Mouse (Mus musculus) layer of hippocampus, adult 8-10 months (tissue): ENCODE data around the gene Cd302. TPM values are rescaled to one million over a fixed set of nuclear protein-coding genes. Genes with fewer than 3 reads are reported as not detected.
A peak's percentile ranks its signal among the peaks of the same experiment; 100 is the strongest.

Experiments
- DNase-seq, 2 experiments: peaks; one replicate each; pipeline ENCODE4 v3.0.0; 2022; ENCODE audit warnings: low spot score in 2 of 2
- total RNA-seq, 4 experiments: library from RNA; stranded (reverse); gene quantifications; 2 replicates each; pipeline ENCODE4 v1.2.4; 2022

Gene Cd302
- 10 to 100 TPM; 13.8 to 21.4 (median 19.2) TPM for total RNA-seq

DNA sequence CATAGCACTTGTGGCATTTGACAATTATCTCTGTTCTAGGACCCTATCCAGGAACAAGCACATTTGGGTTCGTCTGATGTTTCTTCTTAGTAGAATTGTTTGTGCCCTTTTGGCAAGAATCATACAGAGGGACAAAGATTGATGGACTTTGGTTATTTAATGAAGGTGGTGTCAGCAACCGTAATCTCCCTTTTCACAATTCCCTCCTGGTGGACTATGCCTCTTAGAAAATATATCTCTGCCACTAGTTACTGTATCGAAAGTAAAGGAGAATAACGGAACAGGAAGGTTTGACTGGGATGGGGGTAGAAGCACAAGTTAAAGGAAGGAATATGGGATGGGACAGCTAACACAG, at the start of gene Cd302:
Gene Cd302, minus strand, starts transcription at position 22 of the 355 bp plus-strand sequence.
- DNase-seq, result no peak

DNA sequence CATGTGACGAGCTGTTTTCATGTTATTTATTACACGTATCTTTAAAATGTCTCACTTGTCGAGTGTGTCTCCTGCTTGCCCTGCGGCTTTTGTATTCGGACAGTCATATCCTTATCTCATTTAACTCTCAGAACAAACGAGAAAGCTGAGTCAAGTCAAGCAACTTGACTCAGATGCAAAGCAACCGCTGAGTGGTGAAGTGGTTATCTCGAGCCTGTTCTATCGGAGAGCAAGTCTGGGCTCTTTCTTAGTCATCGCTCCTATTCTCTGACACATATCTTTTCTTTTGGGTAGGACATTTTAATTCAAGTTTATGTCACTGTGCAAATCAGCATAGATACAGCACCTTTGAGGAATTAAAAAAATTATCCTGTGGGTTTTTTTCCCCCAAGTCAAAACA, 44.4 kb upstream of the Cd302 start:
- no peak for DNase-seq

DNA sequence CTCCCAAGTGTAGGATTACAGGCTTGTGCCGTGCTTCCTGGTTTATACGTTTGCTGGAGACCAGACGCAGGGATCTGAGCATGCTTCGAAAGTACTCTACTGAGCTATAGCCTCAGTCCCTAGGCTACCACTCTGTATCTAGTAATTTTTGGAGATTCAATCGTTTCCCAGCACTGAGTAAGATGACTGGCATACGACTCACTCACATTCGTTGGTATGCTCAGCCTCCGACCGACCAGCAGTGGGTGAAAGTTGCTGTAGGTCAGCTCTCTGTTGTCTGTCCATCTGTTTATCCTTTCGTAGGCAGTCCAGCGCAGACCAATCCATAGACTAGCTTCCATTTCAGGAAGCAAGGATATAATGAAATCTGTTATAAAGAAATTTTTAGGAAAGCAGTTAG, 43.3 kb upstream of the Cd302 start:
- no peak for DNase-seq

DNA sequence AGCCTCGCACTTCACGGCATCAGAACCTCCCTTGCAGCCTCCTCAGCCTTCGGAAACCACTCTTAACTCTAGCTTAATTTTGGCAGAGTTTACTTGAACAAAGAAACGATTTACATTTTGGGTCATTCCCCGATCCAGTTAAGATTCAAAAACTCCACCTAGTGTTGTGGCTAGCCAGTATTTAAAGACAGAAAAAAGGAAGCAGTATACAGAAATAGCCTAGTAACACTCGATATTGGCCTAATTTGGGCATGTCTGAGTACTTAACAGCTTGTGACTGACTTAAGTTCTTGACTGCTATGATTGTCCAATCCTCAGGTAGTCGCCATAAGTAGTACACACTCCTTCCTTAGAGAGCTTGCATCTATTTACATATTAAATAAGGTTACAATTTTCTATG, 42.7 kb upstream of the Cd302 start:
- DNase-seq, result no peak

DNA sequence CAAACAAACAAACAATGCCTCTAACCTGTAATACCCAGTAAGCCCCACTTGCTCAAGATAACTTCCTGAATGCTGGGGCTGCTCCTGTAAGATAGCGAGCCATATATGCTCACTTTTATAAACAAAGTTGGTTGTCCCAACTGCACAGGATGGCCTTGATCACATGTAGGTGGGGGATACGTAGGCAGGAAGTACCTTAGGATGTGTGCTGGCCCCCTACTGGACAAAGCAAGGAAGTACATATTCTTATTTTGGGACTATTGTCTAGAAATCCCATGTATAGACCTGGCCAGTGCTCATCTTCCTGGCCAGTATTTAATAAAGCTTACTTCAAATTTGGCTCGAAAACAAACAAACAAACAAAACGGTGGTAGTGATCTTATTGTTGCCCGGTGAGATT, 39.1 kb upstream of the Cd302 start:
- no peak for DNase-seq

DNA sequence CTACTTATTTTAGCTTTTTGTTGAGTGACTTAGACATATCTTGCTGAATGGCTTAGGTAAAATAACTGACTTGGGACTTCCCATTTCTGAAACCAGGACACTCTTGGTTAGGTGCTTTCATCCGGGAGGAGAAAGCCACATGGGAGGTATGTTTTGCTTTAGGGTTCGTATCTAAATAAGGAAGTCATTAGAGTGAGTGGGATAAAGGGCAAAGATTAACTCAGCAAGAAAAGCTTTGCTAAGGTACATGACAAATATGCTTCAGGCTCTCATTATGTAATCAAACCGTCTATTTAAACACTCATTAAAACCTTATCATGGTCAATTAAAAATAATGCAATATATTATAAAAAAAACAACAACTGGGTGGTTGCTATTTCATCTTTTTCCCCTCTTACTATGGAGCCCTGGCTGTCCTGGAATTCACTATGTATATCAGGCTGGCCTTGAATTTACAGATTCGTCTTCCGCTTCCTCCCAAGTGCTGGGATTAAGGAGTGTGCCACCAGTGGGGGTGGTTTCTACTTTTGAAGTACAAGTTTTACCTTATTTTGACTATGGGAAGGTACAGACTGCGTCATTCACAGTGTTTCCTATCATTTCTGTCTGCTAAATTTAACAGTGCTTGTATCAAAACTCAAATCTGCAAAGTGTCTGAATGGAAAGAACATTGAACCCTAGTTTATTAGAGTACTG, 37.9 kb upstream of the Cd302 start:
- no peak for DNase-seq

DNA sequence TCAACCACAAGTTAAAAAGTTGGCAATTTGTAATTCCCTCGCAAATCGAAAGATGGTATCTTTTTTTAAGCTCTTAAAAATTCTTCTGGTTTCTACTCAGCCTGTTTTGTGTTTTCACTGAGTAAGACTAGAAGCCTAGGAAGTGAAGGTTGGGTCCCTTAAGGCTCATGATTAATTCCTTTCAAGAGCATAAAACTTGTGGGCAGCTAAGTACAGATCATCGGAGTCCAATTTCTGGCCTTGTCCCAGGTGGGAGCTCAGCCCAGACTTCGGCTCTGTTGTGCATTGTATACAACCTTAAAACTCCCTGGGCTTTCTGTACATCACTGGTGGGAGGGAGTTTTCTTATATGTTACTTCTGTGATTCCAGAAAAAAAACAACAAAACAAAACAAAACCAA, 19.5 kb upstream of the Cd302 start:
- DNase-seq, result no peak

DNA sequence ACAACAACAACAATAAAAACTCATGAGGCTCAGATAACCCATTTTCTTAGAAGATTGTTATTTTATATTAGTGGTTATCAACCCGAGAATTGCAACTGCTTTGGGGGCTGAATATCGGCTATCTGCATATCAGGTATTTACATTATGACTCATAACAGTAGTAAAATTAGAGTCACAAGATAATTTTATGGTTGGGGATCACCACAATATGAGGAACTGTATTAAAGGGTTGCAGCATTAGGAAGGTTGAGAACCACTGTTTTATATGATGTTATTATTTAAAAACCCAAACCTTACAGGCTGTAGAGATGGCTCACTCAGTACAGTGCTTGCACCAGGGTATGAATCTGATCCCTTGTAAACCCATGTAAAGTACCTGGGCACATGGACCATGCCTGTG, 15.0 kb upstream of the Cd302 start:
- DNase-seq, result no peak

DNA sequence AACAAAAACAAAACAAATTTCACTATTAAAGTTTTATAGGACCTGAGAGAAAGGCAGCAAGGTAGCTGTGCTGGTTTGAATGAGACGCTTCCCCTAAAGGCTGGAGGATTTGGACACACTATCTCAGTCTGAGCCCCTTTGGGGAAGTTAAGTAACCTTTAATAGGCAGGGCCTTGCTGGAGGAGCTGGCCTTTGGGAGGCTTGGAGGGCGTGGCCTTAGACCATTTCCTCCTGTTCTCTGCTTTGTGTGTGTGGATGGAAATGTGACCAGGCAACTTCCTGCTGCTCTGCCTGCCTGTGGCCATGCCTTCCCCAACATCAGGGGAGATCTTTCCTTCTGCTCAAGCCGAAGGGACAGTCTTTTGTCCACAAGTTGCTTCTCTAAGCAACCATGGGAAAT, 14.0 kb upstream of the Cd302 start:
- no peak for DNase-seq

DNA sequence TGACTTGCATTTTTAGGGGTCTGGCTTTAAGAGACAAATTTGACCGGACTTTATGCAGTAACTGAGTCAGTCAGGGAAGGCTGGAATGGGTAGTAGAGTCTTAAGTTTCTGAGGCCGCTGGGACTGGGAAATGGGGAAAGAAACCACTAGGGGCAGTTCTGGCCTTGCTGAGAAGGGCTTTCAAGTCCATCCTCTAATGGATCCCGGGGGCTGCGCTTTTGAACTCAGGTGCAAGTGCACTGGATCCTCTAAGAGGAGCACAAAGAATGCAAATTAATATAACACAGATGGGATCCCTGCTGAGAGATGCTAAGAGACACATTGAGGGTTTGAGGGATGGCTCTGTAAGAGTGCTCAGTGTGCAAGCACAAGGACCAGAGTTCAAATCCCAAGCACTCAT, 7.1 kb upstream of the Cd302 start:
- DNase-seq, result no peak

DNA sequence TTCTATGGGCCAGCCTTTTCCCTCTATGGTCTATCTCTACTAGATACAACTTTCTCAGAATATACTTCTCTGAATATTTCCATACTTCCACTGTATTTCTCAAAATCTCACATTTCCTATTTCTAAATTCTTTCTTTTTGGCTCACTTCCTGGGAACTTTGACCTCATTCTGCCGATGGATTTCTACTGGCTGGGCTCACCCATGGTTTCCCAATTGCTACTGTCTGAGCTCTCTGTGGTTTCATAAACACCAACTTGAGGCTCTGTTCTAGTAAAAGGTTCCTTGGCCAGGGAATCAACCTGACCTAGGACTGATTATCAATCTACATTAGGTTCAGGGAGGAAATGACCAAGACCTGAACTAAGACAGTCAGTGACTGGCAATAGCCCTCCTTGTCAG, 5.2 kb upstream of the Cd302 start:
- DNase-seq, result no peak

DNA sequence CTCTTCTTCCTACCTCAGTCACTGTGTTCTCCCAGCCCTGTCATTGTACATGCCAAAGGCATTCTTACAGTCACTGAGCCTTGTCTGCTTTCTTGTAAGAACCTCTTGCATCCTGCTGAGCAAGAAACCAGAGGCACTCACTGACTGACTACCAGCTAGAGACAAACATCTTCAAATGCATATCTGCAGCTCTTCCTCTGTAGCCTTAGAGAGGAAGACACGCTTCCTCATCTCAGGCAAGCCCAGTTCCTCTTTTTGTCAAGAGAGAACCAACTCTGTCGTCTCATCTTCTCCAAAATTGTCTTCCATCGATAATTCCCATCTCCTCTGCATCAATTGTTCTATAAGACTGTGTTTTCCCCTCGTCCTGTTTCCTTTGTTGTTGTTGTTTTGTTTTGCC, 4.3 kb upstream of the Cd302 start:
- no peak for DNase-seq

DNA sequence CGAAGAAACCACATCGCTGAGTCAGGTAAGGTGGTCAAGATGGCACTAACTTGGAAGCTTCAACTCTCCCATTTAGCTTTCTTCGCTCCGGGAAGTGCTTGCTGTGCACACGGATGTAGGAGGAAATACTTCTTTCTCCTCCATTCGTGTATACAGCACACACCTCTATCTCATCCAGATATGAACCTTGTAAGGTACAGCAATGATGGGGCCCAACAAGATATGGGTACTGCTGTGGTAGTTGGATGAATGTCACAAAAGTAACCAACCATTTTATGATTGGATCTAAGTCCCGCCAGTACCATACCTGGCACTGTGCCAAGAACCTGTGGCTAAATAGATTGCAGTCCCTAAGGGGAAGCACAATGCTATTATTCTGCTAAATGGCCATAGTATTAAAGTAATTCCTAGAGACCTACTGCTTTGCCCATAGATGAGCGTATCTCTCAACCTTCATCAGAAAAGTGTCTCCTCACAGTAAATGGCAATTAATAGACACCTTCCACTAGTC, 874 bp upstream of the Cd302 start:
- DNase-seq, result no peak

DNA sequence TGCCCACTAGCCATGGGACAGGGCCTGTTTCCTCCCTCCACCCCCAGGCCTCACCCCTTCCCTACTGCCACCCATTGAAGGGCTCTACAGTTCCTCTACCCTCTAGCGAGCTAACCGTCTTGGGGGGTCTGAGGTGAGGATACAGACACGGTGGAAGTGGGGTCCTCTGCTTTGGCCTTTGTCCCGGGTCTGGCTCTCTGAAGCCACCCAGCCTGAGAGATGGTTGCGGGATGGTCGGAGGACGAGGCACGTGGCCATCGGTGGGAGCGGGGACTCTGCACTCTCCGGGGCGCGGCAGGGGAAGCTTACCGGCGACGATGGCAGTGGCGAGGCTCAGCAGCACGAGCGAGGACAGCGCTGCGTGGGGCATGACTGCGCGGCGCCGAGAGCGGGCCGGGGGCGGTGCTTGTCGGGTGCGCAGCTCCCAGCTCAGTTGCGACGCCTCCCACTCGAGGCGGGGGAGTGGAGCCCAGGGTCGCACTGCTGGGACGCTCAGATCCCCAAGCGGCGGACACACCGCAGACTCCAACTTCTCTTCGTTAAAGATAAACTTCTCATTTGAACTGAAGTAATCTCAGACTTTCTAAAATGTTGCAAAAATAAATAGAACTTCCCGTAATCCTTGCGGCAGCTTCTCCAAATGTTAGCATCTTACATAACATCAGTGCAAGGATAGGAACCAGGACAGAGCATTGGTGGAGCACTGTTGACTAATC, 379 bp downstream of the Cd302 start:
- peak; percentile 29 to 61 for DNase-seq

DNA sequence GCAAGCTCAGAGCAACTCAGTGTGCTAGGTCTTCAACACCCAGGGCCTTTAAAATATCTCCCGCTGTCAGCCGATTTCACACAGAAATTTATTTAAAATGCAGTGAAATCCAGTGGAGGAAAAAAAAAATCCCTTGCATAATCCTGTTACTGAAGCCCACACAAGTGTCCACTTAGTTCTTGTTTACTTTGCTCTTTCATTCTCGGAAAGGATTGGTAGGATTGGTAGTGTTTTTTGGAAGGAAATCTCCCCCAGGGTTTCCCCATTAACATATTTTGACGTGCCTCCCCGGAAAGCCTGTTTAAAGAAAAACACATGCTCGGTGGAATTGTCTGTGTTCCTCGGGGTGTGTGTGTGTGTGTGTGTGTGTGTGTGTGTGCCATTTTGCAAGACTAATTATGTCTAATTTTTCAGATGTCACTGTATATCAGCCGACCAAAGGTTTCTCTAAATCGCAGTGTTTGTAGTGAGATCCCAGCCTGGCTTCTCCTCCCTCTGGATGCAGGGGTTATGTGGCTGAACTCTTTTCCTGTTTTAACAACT, 1.0 kb downstream of the Cd302 start:
- no peak for DNase-seq

DNA sequence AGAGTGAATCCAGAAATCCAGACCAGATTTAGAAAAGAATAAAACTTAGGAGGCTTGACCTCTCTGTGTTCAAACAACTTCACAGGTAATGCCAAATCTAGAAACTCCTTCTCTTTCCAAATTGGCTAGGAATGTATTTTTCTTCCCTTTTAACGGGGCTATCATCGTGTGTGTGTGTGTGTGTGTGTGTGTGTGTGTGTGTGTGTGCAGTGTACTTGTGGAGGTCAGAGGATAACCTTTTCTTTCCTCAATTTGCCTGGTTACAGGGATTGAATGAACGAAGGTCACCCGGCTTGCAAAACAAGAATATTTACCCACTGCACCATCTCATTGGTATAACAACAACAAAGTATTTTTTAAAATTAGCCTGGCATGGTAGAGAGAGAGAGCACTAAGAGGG, 1.7 kb downstream of the Cd302 start:
- no peak for DNase-seq

DNA sequence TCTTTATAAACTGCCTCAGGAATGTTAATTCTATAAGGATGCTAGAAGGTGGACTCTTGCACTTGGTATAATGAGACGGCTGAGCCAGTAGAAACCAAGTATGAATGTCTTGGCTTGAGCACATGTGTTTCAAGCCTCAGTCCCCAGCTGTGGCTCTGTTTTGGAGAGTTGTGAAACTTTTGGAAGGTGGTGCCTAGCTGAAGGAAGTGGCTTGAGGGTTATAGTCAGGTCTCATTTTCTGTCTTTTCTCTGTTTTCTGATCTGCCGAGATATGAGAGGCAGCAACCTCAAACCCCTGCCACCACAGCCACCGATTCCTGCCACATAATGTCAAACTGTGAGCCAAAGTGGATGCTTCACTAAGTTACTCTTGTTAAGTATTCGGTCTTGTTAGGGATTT, 5.7 kb downstream of the Cd302 start:
- no peak for DNase-seq

DNA sequence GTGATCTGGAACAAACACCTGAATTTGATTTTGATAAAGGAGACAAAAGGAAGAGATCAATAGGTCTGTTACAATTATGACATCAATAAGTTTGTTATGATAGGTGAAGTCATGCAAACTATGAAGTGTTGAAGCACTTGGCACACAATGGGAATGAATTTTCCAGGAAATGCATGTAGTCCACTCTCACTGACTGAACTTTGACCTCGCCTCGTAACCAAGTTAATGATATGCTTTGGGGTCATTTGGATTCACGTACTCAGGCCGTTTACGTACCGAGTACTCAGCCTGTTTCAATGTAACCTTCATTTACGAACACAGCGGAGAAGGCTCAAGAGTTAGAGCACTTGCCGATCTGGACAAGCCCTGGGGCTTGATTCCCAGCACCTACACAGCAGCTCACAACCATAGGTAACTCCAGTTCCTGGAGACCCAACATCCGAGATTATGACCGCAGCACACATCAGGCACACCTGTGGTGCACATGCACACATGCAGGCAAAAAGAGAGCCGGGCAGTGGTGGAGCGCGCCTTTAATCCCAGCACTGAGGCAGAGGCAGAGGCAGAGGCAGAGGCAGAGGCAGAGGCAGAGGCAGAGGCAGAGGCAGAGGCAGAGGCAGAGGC, 14.3 kb downstream of the Cd302 start:
- no peak for DNase-seq

DNA sequence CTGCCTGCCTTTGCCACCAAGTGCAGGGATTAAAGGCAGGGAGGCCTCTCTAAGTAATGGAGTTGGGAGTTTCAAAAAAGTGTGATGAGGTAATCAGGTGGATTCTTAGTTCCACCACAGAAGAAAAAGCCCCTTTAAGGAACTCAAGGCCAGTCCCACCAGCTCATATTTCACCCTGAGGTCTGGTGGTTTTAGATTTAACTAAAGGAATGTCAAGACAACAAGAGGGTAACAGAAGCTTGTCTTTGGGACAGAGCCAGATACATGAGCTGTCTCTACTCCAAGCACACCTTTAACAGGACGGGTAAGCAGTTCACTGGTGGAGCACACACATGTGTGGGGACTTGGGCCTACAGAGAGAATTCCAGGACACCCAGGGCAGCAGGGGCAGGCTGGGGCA, 16.7 kb downstream of the Cd302 start:
- DNase-seq, result no peak

DNA sequence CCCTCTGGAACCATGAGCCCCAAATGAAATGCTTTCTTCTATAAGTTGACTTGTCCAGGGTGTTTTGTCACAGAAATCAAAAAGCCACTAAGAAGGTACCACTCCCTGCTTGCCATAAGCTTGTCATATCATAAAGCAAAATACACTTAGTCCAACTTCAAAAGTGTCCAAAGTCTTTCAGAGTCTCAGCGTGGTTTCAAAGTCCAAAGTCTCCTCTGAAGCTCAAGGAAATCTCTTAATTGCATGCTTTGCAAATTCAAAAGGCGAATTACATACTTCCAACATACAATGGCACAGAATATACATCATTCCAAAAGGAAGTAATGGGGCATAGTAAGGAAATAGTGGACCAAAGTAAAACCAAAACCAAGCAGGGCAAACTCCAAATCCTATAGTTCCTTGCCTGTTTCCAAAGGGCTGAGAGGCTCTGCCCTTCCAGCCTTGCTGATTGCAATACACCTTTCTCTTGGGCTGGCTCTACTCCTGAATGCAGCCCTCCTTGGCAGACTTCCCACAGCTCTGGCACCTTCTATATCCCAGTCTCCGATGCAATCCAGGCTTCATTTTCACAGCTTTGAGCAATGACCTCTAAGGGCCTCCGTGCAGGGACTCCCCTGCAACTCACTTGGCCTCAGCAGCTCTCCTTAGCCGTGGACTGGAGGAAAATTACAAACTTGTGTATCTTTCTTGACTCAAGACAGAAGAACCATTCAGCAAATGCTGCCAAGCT, 23.5 kb downstream of the Cd302 start:
- no peak for DNase-seq

DNA sequence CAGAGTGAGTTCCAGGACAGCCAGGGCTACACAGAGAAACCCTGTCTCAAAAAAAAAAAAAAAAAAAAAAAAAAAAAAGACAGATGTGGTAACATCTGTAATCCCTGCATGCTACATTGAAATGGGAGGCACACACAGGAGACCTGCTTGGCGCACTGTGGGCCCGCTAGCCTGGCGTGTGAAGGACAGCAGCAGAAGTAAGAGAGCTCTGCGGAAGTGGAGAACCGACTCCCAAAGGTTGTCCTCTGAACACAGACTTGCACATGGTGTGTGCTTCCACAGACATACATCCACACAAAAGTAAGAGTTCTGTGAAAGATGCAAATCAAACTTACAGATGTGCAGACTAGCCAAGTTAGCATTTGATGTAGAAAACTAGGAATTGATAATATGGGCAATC, 25.1 kb downstream of the Cd302 start:
- DNase-seq, result no peak

DNA sequence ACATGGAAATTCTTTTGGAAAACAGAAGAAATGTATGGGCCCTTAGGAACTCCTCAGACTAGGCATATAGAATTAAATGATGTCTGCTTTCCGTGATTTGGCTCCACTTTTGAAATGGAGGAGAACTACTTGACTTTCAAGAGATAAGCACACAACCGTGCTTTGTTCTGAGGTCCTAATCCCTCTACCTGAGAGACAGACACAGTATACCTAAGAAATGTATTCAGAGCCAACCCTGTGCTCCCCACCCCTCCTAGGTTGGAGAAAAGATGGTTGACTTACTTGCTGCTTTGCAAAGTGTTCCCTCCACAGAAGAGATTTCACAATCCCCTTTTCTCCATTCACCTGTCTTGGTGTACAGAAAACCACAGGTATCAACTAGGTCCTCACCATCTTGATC, 27.5 kb downstream of the Cd302 start:
- no peak for DNase-seq
